9 mouse cellular contexts compared by ENCODE assay signal in genomic region chr14:102769716-102770115, GRCm38 (mm10).
A peak's percentile ranks its signal among the peaks of the same experiment; 100 is the strongest.
DNase-seq lines count a peak whose midpoint lies in the region; ATAC-seq and TF ChIP-seq lines count a peak whose summit lies in the region.
"Had no signal": no experiment of that assay in that cellular context is flagged by ENCODE, and none has a peak within 500 bp of the region (broad histone marks: within the 10 kb centered on the region; RNA-seq: fewer than 3 reads in every experiment).

No protein-coding gene starts in this region.

- no peaks in the 10 kb centered on the region for H3K4me1 ChIP-seq in kidney, embryonic 14.5 days (ENCODE audit: control insufficient read depth, insufficient read depth, low read length)
- no peaks in the 10 kb centered on the region for H3K4me1 ChIP-seq in MEL (ENCODE audit: control insufficient read depth in 1 of 2, insufficient read depth in 2 of 2, low read length in 2 of 2)
- no peaks in the 10 kb centered on the region for H3K4me1 ChIP-seq in intestine, postnatal 0 days (replicated peaks; ENCODE audit: control insufficient read depth, insufficient read depth, low read length)
- H3K4me1 ChIP-seq in hindbrain, embryonic 10.5 days (replicated peaks), result no peaks in the 10 kb centered on the region
- H3K4me1 ChIP-seq: liver, embryonic 13.5 days had no signal

- TF ChIP-seq CTCF in MEL (IDR thresholded peaks at IDR 0.05 in 2 of 3, conservative IDR thresholded peaks at IDR 0.05 in 1 of 3; ENCODE audit: control insufficient read depth in 1 of 3, insufficient read depth in 1 of 3, low read depth in 2 of 3, low read length in 3 of 3, poor library complexity in 1 of 3, severe bottlenecking in 1 of 3), result no peak; a peak in 1 of 6 replicates
- TF ChIP-seq CTCF in intestine, postnatal 0 days (IDR thresholded peaks at IDR 0.05; ENCODE audit: low read depth), result peak; percentile 66

- peak; percentile 42 for DNase-seq in kidney, adult 11 months
- no peak for DNase-seq in MEL (ENCODE audit: low read depth, low spot score)
- DNase-seq in cerebellum, postnatal 25 days, result peak; percentile 26 to 58
- DNase-seq in lung, postnatal 36 days, result peak; percentile 60
- peak; percentile 38 to 52 for DNase-seq in urinary bladder, postnatal 36 days (ENCODE audit: low spot score in 2 of 2)
- DNase-seq in hindbrain, embryonic 10.5 days (ENCODE audit: low spot score), result no peak
- DNase-seq: liver, embryonic 13.5 days had no signal

- TF ChIP-seq EP300 in MEL (IDR thresholded peaks at IDR 0.05; ENCODE audit: low read depth in 1 of 2, low read length in 2 of 2), result no peak

- no peak overlapping the region for H3K4me3 ChIP-seq in kidney, embryonic 14.5 days (ENCODE audit: low read length)
- H3K4me3 ChIP-seq in MEL (ENCODE audit: control insufficient read depth in 1 of 2, insufficient read depth in 1 of 2, low read depth in 2 of 2, low read length in 2 of 2), result no peak overlapping the region
- H3K4me3 ChIP-seq in intestine, postnatal 0 days (ENCODE audit: low read depth, low read length), result no peak overlapping the region
- H3K4me3 ChIP-seq in hindbrain, embryonic 10.5 days, result no peak overlapping the region
- H3K4me3 ChIP-seq: liver, embryonic 13.5 days had no signal

- no peak overlapping the region for H3K27ac ChIP-seq in kidney, embryonic 14.5 days (ENCODE audit: low read depth, low read length)
- no peak overlapping the region for H3K27ac ChIP-seq in MEL (ENCODE audit: control insufficient read depth, low read depth, low read length)
- no peak overlapping the region for H3K27ac ChIP-seq in intestine, postnatal 0 days (ENCODE audit: low read depth, low read length)
- H3K27ac ChIP-seq in hindbrain, embryonic 10.5 days, result no peak overlapping the region
- H3K27ac ChIP-seq: liver, embryonic 13.5 days had no signal

- 67% methylated on average over 3 of the region's 3 CpGs for WGBS in kidney, embryonic 14.5 days
- WGBS in intestine, postnatal 0 days, result 53% methylated on average over 3 of the region's 3 CpGs
- WGBS in hindbrain, embryonic 10.5 days, result 74% methylated on average over 3 of the region's 3 CpGs

- H3K4me2 ChIP-seq in kidney, embryonic 14.5 days (replicated peaks; ENCODE audit: low read depth, low read length), result no peak overlapping the region
- H3K4me2 ChIP-seq in intestine, postnatal 0 days (replicated peaks; ENCODE audit: low read depth), result no peak overlapping the region
- H3K4me2 ChIP-seq: liver, embryonic 13.5 days had no signal

- TF ChIP-seq RAD21 in MEL (IDR thresholded peaks at IDR 0.05; ENCODE audit: low read depth, low read length), result no peak; the same call in 1 of the 2 replicates

- H3K27me3 ChIP-seq in kidney, embryonic 14.5 days (ENCODE audit: control insufficient read depth, insufficient read depth, low read length), result no peaks in the 10 kb centered on the region
- H3K27me3 ChIP-seq in MEL (ENCODE audit: control insufficient read depth in 1 of 2, insufficient read depth in 2 of 2, low read length in 2 of 2), result no peaks in the 10 kb centered on the region
- H3K27me3 ChIP-seq in intestine, postnatal 0 days (replicated peaks; ENCODE audit: control insufficient read depth, insufficient read depth, low read length), result no peaks in the 10 kb centered on the region
- H3K27me3 ChIP-seq in hindbrain, embryonic 10.5 days (ENCODE audit: insufficient read depth, poor library complexity, severe bottlenecking), result no peaks in the 10 kb centered on the region
- H3K27me3 ChIP-seq: liver, embryonic 13.5 days had no signal

- H3K79me2 ChIP-seq in MEL (ENCODE audit: control insufficient read depth, insufficient read depth, low read length, poor library complexity), result no peaks in the 10 kb centered on the region

- no peak for TF ChIP-seq POLR2A in MEL (IDR thresholded peaks at IDR 0.05; ENCODE audit: control insufficient read depth in 1 of 2, insufficient read depth in 1 of 2, low read depth in 1 of 2, low read length in 2 of 2, poor library complexity in 1 of 2)

- no peak overlapping the region for H3K9ac ChIP-seq in kidney, embryonic 14.5 days (ENCODE audit: low read depth, low read length)
- no peak overlapping the region for H3K9ac ChIP-seq in MEL (ENCODE audit: control insufficient read depth, low read depth, low read length, poor library complexity, severe bottlenecking)
- H3K9ac ChIP-seq in intestine, postnatal 0 days (ENCODE audit: low read depth, low read length), result no peak overlapping the region
- H3K9ac ChIP-seq: liver, embryonic 13.5 days had no signal

- no peaks in the 10 kb centered on the region for H3K9me3 ChIP-seq in kidney, embryonic 14.5 days (ENCODE audit: control insufficient read depth, low read length)
- H3K9me3 ChIP-seq in MEL (replicated peaks; ENCODE audit: insufficient read depth, low read length), result no peaks in the 10 kb centered on the region
- H3K9me3 ChIP-seq in intestine, postnatal 0 days (ENCODE audit: control insufficient read depth), result no peaks in the 10 kb centered on the region
- no peaks in the 10 kb centered on the region for H3K9me3 ChIP-seq in hindbrain, embryonic 10.5 days
- H3K9me3 ChIP-seq: liver, embryonic 13.5 days had no signal

- no peaks in the 10 kb centered on the region for H3K36me3 ChIP-seq in kidney, embryonic 14.5 days (ENCODE audit: control insufficient read depth, insufficient read depth, low read length)
- H3K36me3 ChIP-seq in MEL (ENCODE audit: control insufficient read depth in 1 of 2, insufficient read depth in 2 of 2, low read length in 2 of 2), result no peaks in the 10 kb centered on the region
- H3K36me3 ChIP-seq in intestine, postnatal 0 days (ENCODE audit: control insufficient read depth, insufficient read depth), result no peaks in the 10 kb centered on the region
- H3K36me3 ChIP-seq in hindbrain, embryonic 10.5 days, result no peaks in the 10 kb centered on the region
- H3K36me3 ChIP-seq: liver, embryonic 13.5 days had no signal

- ATAC-seq in kidney, embryonic 14.5 days (ENCODE audit: low FRiP score, low TSS enrichment), result no peak
- ATAC-seq in intestine, postnatal 0 days, result 0 out of 2 replicates have a peak, but pooled peaks have one; percentile 22

TF ChIP-seq in MEL, 35 proteins besides CTCF, POLR2A, EP300 and RAD21:
- TF ChIP-seq CHD2 (IDR thresholded peaks at IDR 0.05; ENCODE audit: low read length), result no peak
- TF ChIP-seq GABPA (IDR thresholded peaks at IDR 0.05; ENCODE audit: low read depth, low read length), result no peak
- TF ChIP-seq NELFE (IDR thresholded peaks at IDR 0.05; ENCODE audit: low read depth, low read length), result no peak
- TF ChIP-seq MAX (IDR thresholded peaks at IDR 0.05; ENCODE audit: low read length), result no peak
- 0 out of 2 replicates have a peak, but pooled peaks have one; percentile 24 for TF ChIP-seq SMC3 (IDR thresholded peaks at IDR 0.05; ENCODE audit: low read depth, low read length)

Comparison
In these comparisons a context has a peak if more than half of its experiments do, and no peak if none do; other contexts are left out.
1. DNase-seq: peak in kidney, adult 11 months (single experiment), cerebellum, postnatal 25 days (2 of 2), lung, postnatal 36 days (single experiment) and urinary bladder, postnatal 36 days (2 of 2); none in MEL (single experiment) and hindbrain, embryonic 10.5 days (single experiment).